Mouse (Mus musculus) lung, embryonic 15.5 days (tissue): ENCODE data around the gene Glra1. TPM values are rescaled to one million over a fixed set of nuclear protein-coding genes. Genes with fewer than 3 reads are reported as not detected.

Experiments
- ATAC-seq: fragments of 200-750 bp; cut with Nextera tagmentation; 2 replicates; pipeline ENCODE4 v1.8.0; 2017; ENCODE audit warnings: moderate number of reproducible peaks, borderline replicate concordance; ENCODE audit not compliant: low FRiP score, low TSS enrichment; ENCODE audit errors: extremely low read depth
- H3K27ac ChIP-seq: fragments of 300-500 bp; sonication (generic); 2 replicates; pipeline ENCODE4 v1.5.1; 2015; ENCODE audit warnings: moderate library complexity, mild to moderate bottlenecking, inconsistent platforms
- H3K27me3 ChIP-seq: fragments of 300-500 bp; sonication (generic); 2 replicates; pipeline ENCODE4 v1.6.1; 2015; ENCODE audit warnings: inconsistent platforms
- H3K36me3 ChIP-seq: fragments of 300-500 bp; sonication (generic); 2 replicates; pipeline ENCODE4 v1.6.1; 2015; ENCODE audit warnings: inconsistent platforms
- H3K4me1 ChIP-seq: fragments of 300-500 bp; sonication (generic); 2 replicates; pipeline ENCODE4 v1.6.1; 2015; ENCODE audit warnings: inconsistent platforms
- H3K4me2 ChIP-seq: fragments of 300-500 bp; sonication (generic); 2 replicates; pipeline ENCODE4 v1.6.1; 2015; ENCODE audit warnings: inconsistent platforms, mild to moderate bottlenecking, moderate library complexity
- H3K4me3 ChIP-seq: fragments of 300-500 bp; sonication (generic); 2 replicates; pipeline ENCODE4 v1.5.1; 2015; ENCODE audit warnings: mild to moderate bottlenecking, inconsistent platforms
- H3K9ac ChIP-seq: fragments of 300-500 bp; sonication (generic); 2 replicates; pipeline ENCODE4 v1.6.1; 2015; ENCODE audit warnings: inconsistent platforms
- H3K9me3 ChIP-seq: fragments of 300-500 bp; sonication (generic); 2 replicates; pipeline ENCODE4 v1.6.1; 2016; ENCODE audit warnings: inconsistent platforms
- WGBS: fragments of 180-500 bp; shearing (Covaris S2); methylation state at CpG from one replicate; pipeline ENCODE4 v1.1.7; 2015; 5-methylcytosine and 5-hydroxymethylcytosine counted together
- polyA plus RNA-seq: library from polyadenylated mRNA; unstranded; fragments of >200 nt; fragmentation: Nextera tagmentation; extraction: Ambion mirVana; gene quantifications from 2 replicates; pipeline ENCODE4 v1.2.1, GENCODE M21; 2015

Glra1 gene
- polyA plus RNA-seq, 1 experiment from 2014 or later: not detected

- H3K36me3 ChIP-seq: no peaks in the 10 kb centered on the region
- WGBS: 70% methylated on average over 2 of the region's 2 CpGs
- no peaks in the 10 kb centered on the region for H3K9me3 ChIP-seq
- H3K27ac ChIP-seq: no peak overlapping the region
- H3K4me3 ChIP-seq: no peak overlapping the region
- no peak overlapping the region for H3K4me2 ChIP-seq
- no peaks in the 10 kb centered on the region for H3K4me1 ChIP-seq
- ATAC-seq: no peak; the same call in 1 of the 2 replicates
- H3K9ac ChIP-seq: no peak overlapping the region
- no peaks in the 10 kb centered on the region for H3K27me3 ChIP-seq
These were observed 33.6 kb downstream of the Glra1 start for GRCm38 (mm10) chr11:55574397-55574796.

- Histone ChIP-seq H3K9me3 (no peaks in the 10 kb centered on the region), H3K4me2 (no peak overlapping the region), H3K4me1 (no peaks in the 10 kb centered on the region), H3K27ac (no peak overlapping the region), H3K27me3 (no peaks in the 10 kb centered on the region), H3K4me3 (no peak overlapping the region), H3K36me3 (no peaks in the 10 kb centered on the region), H3K9ac (no peak overlapping the region)
- WGBS: 21% methylated on average over 2 of the region's 2 CpGs
- no peak for ATAC-seq
These were observed 36.9 kb downstream of the Glra1 start for GRCm38 (mm10) chr11:55571144-55571543.

GRCm38 (mm10) chr11:55566309-55567099 lies 41.5 kb downstream of the Glra1 start:
- H3K9ac ChIP-seq: no peak overlapping the region
- no peaks in the 10 kb centered on the region for H3K9me3 ChIP-seq
- H3K4me1 ChIP-seq: no peaks in the 10 kb centered on the region
- WGBS: 52% methylated on average over 9 of the region's 9 CpGs
- no peak overlapping the region for H3K27ac ChIP-seq
- H3K27me3 ChIP-seq: no peaks in the 10 kb centered on the region
- no peak for ATAC-seq
- H3K4me3 ChIP-seq: no peak overlapping the region
- H3K36me3 ChIP-seq: no peaks in the 10 kb centered on the region
- no peak overlapping the region for H3K4me2 ChIP-seq

- H3K4me3 ChIP-seq: no peak overlapping the region
- H3K27ac ChIP-seq: no peak overlapping the region
- no peak for ATAC-seq
- no peak overlapping the region for H3K4me2 ChIP-seq
- H3K9me3 ChIP-seq: no peaks in the 10 kb centered on the region; the same call in 1 of the 2 replicates
- no peaks in the 10 kb centered on the region for H3K4me1 ChIP-seq
- no peak overlapping the region for H3K9ac ChIP-seq
- H3K36me3 ChIP-seq: no peaks in the 10 kb centered on the region
- WGBS: 65% methylated on average over 1 of the region's 1 CpGs
- no peaks in the 10 kb centered on the region for H3K27me3 ChIP-seq
These were observed 62.3 kb downstream of the Glra1 start for GRCm38 (mm10) chr11:55545690-55546089.

- Histone ChIP-seq H3K4me2 (no peak overlapping the region), H3K4me1 (no peaks in the 10 kb centered on the region), H3K27ac (no peak overlapping the region), H3K27me3 (no peaks in the 10 kb centered on the region), H3K9ac (no peak overlapping the region), H3K4me3 (no peak overlapping the region), H3K9me3 (no peaks in the 10 kb centered on the region; the same call in 1 of the 2 replicates), H3K36me3 (no peaks in the 10 kb centered on the region)
- ATAC-seq: no peak
- 50% methylated on average over 4 of the region's 4 CpGs for WGBS
These were observed 65.3 kb downstream of the Glra1 start for GRCm38 (mm10) chr11:55542671-55543070.

GRCm38 (mm10) chr11:55542128-55542527 lies 65.9 kb downstream of the Glra1 start:
- no peak for ATAC-seq
- Histone ChIP-seq H3K9me3 (no peaks in the 10 kb centered on the region; the same call in 1 of the 2 replicates), H3K27me3 (no peaks in the 10 kb centered on the region), H3K4me2 (no peak overlapping the region), H3K9ac (no peak overlapping the region), H3K4me3 (no peak overlapping the region), H3K27ac (no peak overlapping the region), H3K4me1 (no peaks in the 10 kb centered on the region), H3K36me3 (no peaks in the 10 kb centered on the region)
- WGBS: 37% methylated on average over 7 of the region's 7 CpGs

- H3K4me3 ChIP-seq: no peak overlapping the region
- H3K9ac ChIP-seq: no peak overlapping the region
- H3K4me2 ChIP-seq: no peak overlapping the region
- no peaks in the 10 kb centered on the region for H3K27me3 ChIP-seq
- ATAC-seq: no peak
- 17% methylated on average over 2 of the region's 2 CpGs for WGBS
- no peak overlapping the region for H3K27ac ChIP-seq
- H3K4me1 ChIP-seq: no peaks in the 10 kb centered on the region
- no peaks in the 10 kb centered on the region for H3K9me3 ChIP-seq
- H3K36me3 ChIP-seq: no peaks in the 10 kb centered on the region
These were observed 73.2 kb downstream of the Glra1 start for GRCm38 (mm10) chr11:55534766-55535165.

- no peaks in the 10 kb centered on the region for H3K27me3 ChIP-seq
- H3K4me2 ChIP-seq: no peak overlapping the region
- no peak overlapping the region for H3K9ac ChIP-seq
- H3K36me3 ChIP-seq: no peaks in the 10 kb centered on the region
- no peak overlapping the region for H3K27ac ChIP-seq
- H3K4me1 ChIP-seq: no peaks in the 10 kb centered on the region
- H3K9me3 ChIP-seq: no peaks in the 10 kb centered on the region
- ATAC-seq: no peak; the same call in 1 of the 2 replicates
- WGBS: 47% methylated on average over 5 of the region's 5 CpGs
- H3K4me3 ChIP-seq: no peak overlapping the region
These were observed 74.6 kb downstream of the Glra1 start for GRCm38 (mm10) chr11:55533378-55533777.

GRCm38 (mm10) chr11:55530741-55531140 lies 77.3 kb downstream of the Glra1 start:
- 74% methylated on average over 7 of the region's 7 CpGs for WGBS
- Histone ChIP-seq H3K9ac (no peak overlapping the region), H3K4me3 (no peak overlapping the region), H3K4me1 (no peaks in the 10 kb centered on the region), H3K36me3 (no peaks in the 10 kb centered on the region), H3K27ac (no peak overlapping the region), H3K9me3 (no peaks in the 10 kb centered on the region), H3K4me2 (no peak overlapping the region), H3K27me3 (no peaks in the 10 kb centered on the region)
- no peak for ATAC-seq

- H3K4me1 ChIP-seq: no peaks in the 10 kb centered on the region
- peak; percentile 31; the same call in 1 of the 2 replicates for ATAC-seq
- WGBS: 5% methylated on average over 9 of the region's 9 CpGs
- H3K27me3 ChIP-seq: no peaks in the 10 kb centered on the region
- H3K9me3 ChIP-seq: no peaks in the 10 kb centered on the region
- H3K36me3 ChIP-seq: no peaks in the 10 kb centered on the region
- no peak overlapping the region for H3K9ac ChIP-seq
- H3K27ac ChIP-seq: no peak overlapping the region
- H3K4me3 ChIP-seq: no peak overlapping the region
- no peak overlapping the region for H3K4me2 ChIP-seq
These were observed 89.0 kb downstream of the Glra1 start for GRCm38 (mm10) chr11:55518806-55519674.

- Histone ChIP-seq H3K9me3 (no peaks in the 10 kb centered on the region), H3K4me3 (no peak overlapping the region), H3K36me3 (no peaks in the 10 kb centered on the region), H3K27me3 (no peaks in the 10 kb centered on the region), H3K4me2 (no peak overlapping the region), H3K27ac (no peak overlapping the region), H3K9ac (no peak overlapping the region), H3K4me1 (no peaks in the 10 kb centered on the region)
- no peak for ATAC-seq
- 57% methylated on average over 5 of the region's 5 CpGs for WGBS
These were observed 90.3 kb downstream of the Glra1 start for GRCm38 (mm10) chr11:55517666-55518065.

GRCm38 (mm10) chr11:55511374-55511773 lies 96.6 kb downstream of the Glra1 start:
- H3K9ac ChIP-seq: no peak overlapping the region
- H3K4me3 ChIP-seq: no peak overlapping the region
- 59% methylated on average over 5 of the region's 5 CpGs for WGBS
- H3K9me3 ChIP-seq: no peaks in the 10 kb centered on the region
- no peak overlapping the region for H3K4me2 ChIP-seq
- ATAC-seq: no peak
- no peaks in the 10 kb centered on the region for H3K36me3 ChIP-seq
- H3K4me1 ChIP-seq: no peaks in the 10 kb centered on the region
- H3K27ac ChIP-seq: no peak overlapping the region
- no peaks in the 10 kb centered on the region for H3K27me3 ChIP-seq
